14 mouse cellular contexts compared by ENCODE assay signal in the genomic region with DNA sequence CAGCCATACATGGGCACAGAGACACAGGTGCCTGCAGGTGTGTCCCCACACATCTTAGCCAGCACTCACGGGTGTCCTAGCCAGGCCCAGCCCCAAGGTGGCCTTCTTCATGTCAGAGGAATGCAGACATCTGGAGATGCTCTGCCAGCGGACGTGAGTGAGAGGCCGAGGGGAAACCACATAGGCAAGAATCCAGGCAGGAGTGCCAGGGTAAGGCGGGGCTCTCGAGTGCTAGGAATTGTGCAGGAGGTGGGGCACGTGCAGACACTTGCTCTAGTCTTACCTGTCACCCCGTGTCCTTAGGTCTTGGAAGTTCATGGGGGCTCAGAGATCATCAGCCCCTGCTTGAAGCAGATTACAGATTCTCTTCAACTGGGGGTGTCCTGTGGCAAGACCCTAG. TPM values are rescaled to one million over a fixed set of nuclear protein-coding genes. Genes with fewer than 3 reads are reported as not detected.
"Had no signal": no experiment of that assay in that cellular context is flagged by ENCODE, and none has a peak within 500 bp of the region (broad histone marks: within the 10 kb centered on the region; RNA-seq: fewer than 3 reads in every experiment).

No protein-coding gene starts in this region.

- H3K4me2 ChIP-seq: liver, embryonic 11.5 days; liver, embryonic 15.5 days; midbrain, embryonic 13.5 days; neural tube, embryonic 15.5 days had no signal

- DNase-seq: kidney, adult 11 months; kidney, adult 9 months; kidney, postnatal 10 days; thymus, postnatal 4 days had no signal

- H3K36me3 ChIP-seq: limb, embryonic 10.5 days; liver, embryonic 15.5 days; midbrain, embryonic 13.5 days; neural tube, embryonic 15.5 days had no signal

- H3K9me3 ChIP-seq: limb, embryonic 10.5 days; liver, embryonic 15.5 days; midbrain, embryonic 13.5 days; neural tube, embryonic 15.5 days had no signal

- H3K27ac ChIP-seq: left cerebral cortex, adult 2 months; limb, embryonic 10.5 days; liver, embryonic 15.5 days; macrophage; midbrain, embryonic 13.5 days; neural tube, embryonic 15.5 days; stomach, postnatal 0 days had no signal

- H3K4me3 ChIP-seq: left cerebral cortex, adult 2 months; limb, embryonic 10.5 days; liver, embryonic 15.5 days; midbrain, embryonic 13.5 days; myocyte; neural tube, embryonic 15.5 days had no signal

- H3K9ac ChIP-seq: liver, embryonic 15.5 days; midbrain, embryonic 13.5 days; neural tube, embryonic 15.5 days had no signal

- ATAC-seq: midbrain, embryonic 13.5 days had no signal

RNA-seq across cellular contexts. Expression of a gene that starts 15.1 kb away (rescaled TPM):
- polyA plus RNA-seq: limb, embryonic 10.5 days; liver, embryonic 15.5 days; macrophage; midbrain, embryonic 13.5 days; myocyte; neural tube, embryonic 11.5 days had no signal
